Mouse (Mus musculus): Measurements from ENCODE around the gene Tnfrsf4.
A peak's percentile ranks its signal among the peaks of the same experiment; 100 is the strongest.

The Tnfrsf4 gene

DNA sequence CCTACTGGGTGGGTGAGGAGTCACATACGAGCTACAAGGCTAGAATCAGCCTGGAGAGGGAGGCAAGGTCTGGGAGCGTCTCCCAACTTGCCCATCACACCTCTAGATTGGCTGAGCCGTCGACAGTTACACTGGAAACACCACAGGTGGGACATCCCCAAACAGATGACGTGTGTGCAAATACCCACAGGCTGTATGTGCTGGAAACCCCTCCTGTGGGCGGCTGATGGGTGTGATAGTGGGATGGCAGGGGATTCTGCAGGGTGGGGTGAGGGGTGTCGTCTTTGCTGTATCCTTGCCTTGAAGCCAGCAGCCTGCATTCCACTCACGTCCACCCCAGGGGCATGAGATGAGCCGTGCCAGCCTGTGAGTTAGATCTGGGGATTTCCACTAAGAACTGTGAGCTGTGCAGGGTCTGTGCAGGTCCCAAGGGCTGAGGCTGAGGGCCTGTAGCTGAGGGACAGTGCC is 17.0 kb downstream of the Tnfrsf4 start:
- peak; percentile 36 to 39 for DNase-seq

GRCm38 (mm10) chr4:156031255-156031592 is 17.6 kb downstream of the Tnfrsf4 start:
- DNase-seq = peak in 1 of 2 experiments; percentile 32

DNA sequence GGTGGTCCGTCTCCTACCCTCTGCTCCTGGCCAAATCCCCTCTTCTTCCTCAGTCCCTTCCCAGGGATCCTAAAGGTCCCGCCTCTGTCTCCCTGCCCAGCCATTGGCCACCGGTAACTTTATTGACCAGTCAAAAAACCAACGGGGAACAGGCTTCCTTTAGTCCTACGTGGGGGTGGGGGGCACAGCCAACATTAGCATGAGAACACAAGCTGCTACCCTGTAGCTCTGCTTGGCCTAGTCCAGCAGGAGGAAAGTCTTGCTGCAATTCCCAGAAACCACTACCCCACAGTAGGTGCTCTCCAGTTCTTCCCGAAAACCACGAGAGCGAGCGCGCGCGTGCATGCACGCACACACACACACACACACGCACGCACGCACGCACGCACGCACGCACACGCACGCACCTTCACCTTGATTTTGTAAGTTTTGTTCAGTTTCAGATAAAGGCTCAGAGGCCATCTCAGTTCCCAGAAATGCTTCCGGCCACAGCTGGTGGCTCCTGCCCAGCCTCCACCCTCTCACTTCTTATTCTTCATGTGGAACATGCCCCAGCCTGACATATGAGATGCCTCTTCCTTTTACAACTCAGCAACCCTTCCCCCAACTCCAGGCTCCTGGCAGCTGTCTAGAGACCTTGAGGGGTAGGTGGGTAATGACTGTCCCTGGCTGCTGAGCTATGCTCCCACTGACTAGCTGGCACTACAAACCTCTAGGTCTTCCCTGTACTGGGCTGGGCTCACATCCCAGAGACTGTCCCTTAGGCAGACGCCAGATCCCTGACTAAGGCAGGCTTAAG is 18.1 kb downstream of the Tnfrsf4 start:
- peak; percentile 90 to 91 for DNase-seq

DNA sequence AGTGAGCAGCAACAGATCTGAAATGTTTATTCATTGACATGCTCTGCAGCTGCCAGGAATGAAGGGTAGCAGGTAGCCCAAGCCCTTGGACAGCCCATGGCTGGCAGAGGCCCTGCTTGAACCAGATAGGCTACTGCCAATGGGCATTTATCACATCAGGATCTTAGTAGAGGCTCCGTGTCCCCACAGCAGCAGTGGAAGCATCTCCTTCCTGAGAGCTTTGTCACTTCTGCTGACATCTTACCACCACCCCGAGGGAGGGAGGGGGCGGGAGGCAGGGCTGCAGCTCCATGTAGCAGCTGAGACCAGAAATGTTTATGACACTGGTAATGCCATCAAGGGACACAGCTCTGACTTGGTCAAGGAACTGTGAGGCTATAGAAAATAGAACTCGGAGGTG is 19.2 kb downstream of the Tnfrsf4 start:
- DNase-seq = peak; percentile 22 to 37

GRCm38 (mm10) chr4:156033476-156034119 is 20.0 kb downstream of the Tnfrsf4 start:
- peak; percentile 64 to 67 for DNase-seq

DNA sequence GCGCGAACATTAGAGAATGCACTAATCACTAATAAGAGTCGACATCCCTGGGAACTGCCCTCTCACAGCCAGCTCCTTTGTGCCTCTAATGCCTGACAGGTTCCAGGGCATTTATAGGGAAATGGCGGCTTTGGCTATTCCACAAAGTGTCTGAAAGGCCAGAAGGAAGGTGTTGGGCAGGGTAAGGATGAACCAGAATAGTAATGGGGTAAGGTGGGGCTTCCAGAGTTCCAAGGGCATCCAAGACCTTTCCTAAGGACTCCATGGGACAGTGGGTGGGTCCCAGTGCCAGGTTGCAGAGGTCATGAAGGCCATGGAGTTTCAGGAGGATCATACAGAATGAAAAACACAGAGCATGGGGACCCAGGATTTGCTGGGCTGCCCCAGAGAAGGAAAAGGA is 20.7 kb downstream of the Tnfrsf4 start:
- DNase-seq = no peak

GRCm38 (mm10) chr4:156034901-156035300 is 21.3 kb downstream of the Tnfrsf4 start:
- no peak for DNase-seq

GRCm38 (mm10) chr4:156044754-156045153 is 31.1 kb downstream of the Tnfrsf4 start:
- DNase-seq = no peak

GRCm38 (mm10) chr4:156049779-156050178 is 36.1 kb downstream of the Tnfrsf4 start:
- DNase-seq = no peak

DNA sequence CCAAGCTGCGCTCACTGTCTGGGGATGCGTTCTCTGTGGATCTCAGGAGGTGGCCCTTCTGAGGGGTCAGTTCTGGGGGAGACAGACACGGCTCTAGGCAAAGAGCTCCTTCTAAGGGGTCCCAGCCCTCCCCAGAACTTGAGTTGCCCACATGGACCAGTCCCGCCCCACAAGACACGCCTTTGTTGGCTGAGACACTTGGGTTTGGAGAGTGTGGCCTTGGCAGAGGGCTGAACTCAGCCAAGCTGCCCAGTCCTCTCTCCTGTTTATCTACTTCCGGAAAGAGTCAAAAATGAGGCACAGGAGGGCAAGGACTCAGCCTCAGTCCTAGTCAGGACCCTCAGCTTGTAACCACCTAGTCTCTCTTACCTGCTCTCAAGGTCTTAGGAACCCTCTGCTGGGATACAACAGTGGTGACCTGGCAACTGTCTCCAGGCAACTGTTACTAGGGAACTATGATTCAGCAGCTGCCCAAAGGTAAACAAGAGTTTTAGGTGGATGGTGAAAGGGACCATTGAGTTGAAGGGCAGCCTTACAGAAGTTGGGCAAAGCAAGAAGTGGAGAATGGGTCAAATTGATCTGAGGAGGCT is 36.8 kb downstream of the Tnfrsf4 start:
- no peak for DNase-seq

DNA sequence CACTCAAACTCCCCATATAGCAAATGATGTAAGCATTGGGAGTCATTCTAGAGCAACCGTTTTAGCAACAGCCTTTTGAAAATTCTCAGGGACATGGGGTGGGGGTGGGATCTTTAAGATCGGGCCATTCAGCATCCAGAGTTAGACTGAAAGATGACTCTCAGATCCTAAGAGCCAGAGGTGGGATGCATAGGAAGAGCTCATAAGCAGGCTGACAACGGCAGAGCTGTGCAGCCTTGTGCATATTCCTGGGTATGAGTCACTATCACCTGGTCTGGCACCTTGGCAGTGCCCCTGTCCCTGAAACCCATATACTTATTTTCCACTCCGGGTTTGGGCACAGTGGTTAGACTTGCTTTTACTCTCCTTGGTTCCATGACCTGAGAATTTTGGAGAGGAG is 39.5 kb downstream of the Tnfrsf4 start:
- no peak for DNase-seq

DNA sequence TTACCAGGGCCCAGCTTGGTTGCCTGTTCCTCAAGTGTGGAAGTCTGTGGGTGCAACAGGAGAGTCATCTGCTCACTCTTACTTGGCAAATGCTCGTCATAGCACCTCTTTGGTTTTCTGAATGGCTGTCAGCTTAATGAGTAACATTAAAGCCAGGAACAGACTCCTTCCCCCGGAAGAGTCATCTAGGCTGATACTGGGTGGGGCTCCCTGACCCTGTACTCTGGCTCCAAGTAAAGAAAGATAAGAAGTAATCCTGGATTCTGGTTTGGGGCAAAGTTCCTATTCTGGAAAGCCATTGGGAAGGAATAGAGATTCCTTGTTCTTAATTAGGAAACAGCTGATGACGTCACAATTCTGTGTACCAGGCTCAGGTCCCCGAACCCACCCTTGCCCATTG is 40.5 kb downstream of the Tnfrsf4 start:
- no peak for DNase-seq

- no peak for DNase-seq
Measured at GRCm38 (mm10) chr4:156054606-156055005, 41.0 kb downstream of the Tnfrsf4 start.

GRCm38 (mm10) chr4:156055173-156055572 is 41.5 kb downstream of the Tnfrsf4 start:
- DNase-seq = no peak

- DNase-seq = no peak
Measured at GRCm38 (mm10) chr4:156057702-156058101, 44.1 kb downstream of the Tnfrsf4 start.

GRCm38 (mm10) chr4:156058826-156059225 is 45.2 kb downstream of the Tnfrsf4 start:
- no peak for DNase-seq

- no peak for DNase-seq
Measured at GRCm38 (mm10) chr4:156059261-156059660, 45.6 kb downstream of the Tnfrsf4 start, which contains the start of gene Ttll10. Ttll10 (minus strand) TSS chr4:156059414.

- no peak for DNase-seq
Measured at GRCm38 (mm10) chr4:156059713-156060112, 46.1 kb downstream of the Tnfrsf4 start.

- no peak for DNase-seq
Measured at GRCm38 (mm10) chr4:156063861-156064509, 50.3 kb downstream of the Tnfrsf4 start.

- no peak for DNase-seq
Measured at GRCm38 (mm10) chr4:156064510-156064897, 50.9 kb downstream of the Tnfrsf4 start.

GRCm38 (mm10) chr4:156065156-156065894 is 51.7 kb downstream of the Tnfrsf4 start:
- DNase-seq = no peak

All from cerebellum, postnatal 14 days (tissue).